Mouse (Mus musculus) small intestine, adult 2 months (tissue): ENCODE data around the gene Fgfr4.

Experiments used
- CTCF ChIP-seq: fragments of 200-500 bp; IDR thresholded peaks from 2 replicates; pipeline ENCODE4 v1.5.1; 2012; ENCODE audit warnings: low read depth, mild to moderate bottlenecking, control low read depth, inconsistent platforms, low read length, moderate library complexity, mixed read lengths; ENCODE audit not compliant: insufficient replicate concordance, insufficient read length; ENCODE audit errors: extremely low read depth
- POLR2A ChIP-seq: fragments of 200-500 bp; IDR thresholded peaks from 2 replicates; pipeline ENCODE4 v1.6.1; 2012; ENCODE audit warnings: low read depth, mild to moderate bottlenecking, control low read depth, inconsistent platforms, low read length, moderate library complexity

DNA sequence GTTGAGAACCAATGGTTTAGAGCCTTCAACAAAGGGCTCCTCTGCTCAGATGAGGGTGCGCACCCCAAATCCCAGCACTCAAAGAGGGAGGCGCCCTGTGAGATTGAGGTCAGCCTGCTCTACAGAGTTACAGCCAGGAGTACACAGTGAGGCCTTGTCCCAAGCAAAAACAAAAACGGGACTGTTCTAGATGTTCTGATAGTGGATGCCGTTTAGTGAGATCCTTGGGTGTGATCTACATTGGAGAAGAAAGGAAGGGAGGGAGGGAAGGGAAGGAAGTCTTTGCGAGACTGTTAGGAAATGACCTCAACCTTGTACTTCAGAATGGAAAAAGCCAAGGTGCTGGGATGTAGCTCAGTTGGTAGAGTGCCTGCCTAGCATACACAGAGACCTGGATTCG is 23.8 kb downstream of the Fgfr4 start:
- TF ChIP-seq CTCF (no peak), POLR2A (no peak)
